Mouse (Mus musculus): ENCODE measurements around the gene Tmcc3.

DNA sequence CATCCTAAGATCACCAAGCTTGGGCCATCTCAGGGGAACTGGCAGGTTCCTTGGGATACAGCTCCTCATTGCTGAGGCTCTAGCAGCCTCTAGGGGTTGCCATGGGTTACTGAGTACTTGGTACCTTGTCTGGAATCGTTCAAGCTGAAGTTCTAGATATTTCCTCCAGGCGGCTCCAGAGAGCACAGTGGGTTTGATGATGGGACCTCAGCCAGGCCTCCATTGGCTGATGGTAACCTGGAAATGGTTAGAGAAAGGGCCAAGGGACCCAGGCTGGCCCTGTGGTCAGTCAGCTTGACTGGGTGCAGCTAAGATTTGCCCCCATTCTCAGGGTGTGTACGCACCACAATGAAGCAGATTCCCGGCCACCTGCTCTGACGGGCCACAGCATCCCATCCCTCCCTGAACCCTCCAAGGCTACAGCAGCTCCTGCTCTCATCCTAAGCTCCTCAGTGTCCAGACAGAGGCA is 297.6 kb downstream of the Tmcc3 start:
- TF ChIP-seq GATA1 (IDR thresholded peaks at IDR 0.05; ENCODE audit: low read length) (no peak), TAL1 (IDR thresholded peaks at IDR 0.05; ENCODE audit: low read length) (no peak)

Measured in erythroblast, embryonic 14.5 days (primary cell).